Mouse (Mus musculus): ENCODE measurements around the gene Steap3.

The Steap3 gene

GRCm38 (mm10) chr1:120220841-120221240 lies 51.7 kb downstream of the Steap3 start:
- in situ Hi-C loops (cut with MboI; ENCODE audit: low pct_unique_long_range_greater_than_20kb in 1 of 2, low sequenced_read_pairs in 2 of 2, unreplicated experiment in 1 of 2) = loop anchor here in 1 of 2 experiments (25.0 kb wide), 1 partner anchor 316 kb away; no protein-coding TSS in a partner anchor

GRCm38 (mm10) chr1:120208502-120209230 lies 63.8 kb downstream of the Steap3 start:
- in situ Hi-C loops (cut with MboI; ENCODE audit: low pct_unique_long_range_greater_than_20kb in 1 of 2, low sequenced_read_pairs in 2 of 2, unreplicated experiment in 1 of 2) = loop anchor here in 1 of 2 experiments (25.0 kb wide), 1 partner anchor 329 kb away; no protein-coding TSS in a partner anchor

GRCm38 (mm10) chr1:120207568-120207967 lies 64.9 kb downstream of the Steap3 start:
- in situ Hi-C loops (cut with MboI; ENCODE audit: low pct_unique_long_range_greater_than_20kb in 1 of 2, low sequenced_read_pairs in 2 of 2, unreplicated experiment in 1 of 2) = loop anchor here in 1 of 2 experiments (25.0 kb wide), 1 partner anchor 330 kb away; no protein-coding TSS in a partner anchor

- in situ Hi-C loops (cut with MboI; ENCODE audit: low pct_unique_long_range_greater_than_20kb in 1 of 2, low sequenced_read_pairs in 2 of 2, unreplicated experiment in 1 of 2) = loop anchor here in 1 of 2 experiments (25.0 kb wide), 1 partner anchor 332 kb away; no protein-coding TSS in a partner anchor
Measured at GRCm38 (mm10) chr1:120204834-120205233, 67.7 kb downstream of the Steap3 start.

GRCm38 (mm10) chr1:120203836-120204235 lies 68.7 kb downstream of the Steap3 start:
- in situ Hi-C loops (cut with MboI; ENCODE audit: low pct_unique_long_range_greater_than_20kb in 1 of 2, low sequenced_read_pairs in 2 of 2, unreplicated experiment in 1 of 2) = loop anchor here in 1 of 2 experiments (25.0 kb wide), 1 partner anchor 333 kb away; no protein-coding TSS in a partner anchor

- in situ Hi-C loops (cut with MboI; ENCODE audit: low pct_unique_long_range_greater_than_20kb in 1 of 2, low sequenced_read_pairs in 2 of 2, unreplicated experiment in 1 of 2) = loop anchor here in 1 of 2 experiments (25.0 kb wide), 1 partner anchor 335 kb away; no protein-coding TSS in a partner anchor
Measured at GRCm38 (mm10) chr1:120202542-120202941, 70.0 kb downstream of the Steap3 start.

- in situ Hi-C loops (cut with MboI; ENCODE audit: low pct_unique_long_range_greater_than_20kb in 1 of 2, low sequenced_read_pairs in 2 of 2, unreplicated experiment in 1 of 2) = loop anchor here in 1 of 2 experiments (25.0 kb wide), 1 partner anchor 338 kb away; no protein-coding TSS in a partner anchor
Measured at GRCm38 (mm10) chr1:120198942-120199341, 73.6 kb downstream of the Steap3 start.

- in situ Hi-C loops (cut with MboI; ENCODE audit: low pct_unique_long_range_greater_than_20kb in 1 of 2, low sequenced_read_pairs in 2 of 2, unreplicated experiment in 1 of 2) = loop anchor here in 1 of 2 experiments (25.0 kb wide), 1 partner anchor 339 kb away; no protein-coding TSS in a partner anchor
Measured at GRCm38 (mm10) chr1:120198151-120198550, 74.4 kb downstream of the Steap3 start.

- in situ Hi-C loops (cut with MboI; ENCODE audit: low pct_unique_long_range_greater_than_20kb in 1 of 2, low sequenced_read_pairs in 2 of 2, unreplicated experiment in 1 of 2) = loop anchor here in 1 of 2 experiments (25.0 kb wide), 1 partner anchor 340 kb away; no protein-coding TSS in a partner anchor
Measured at GRCm38 (mm10) chr1:120197189-120197588, 75.3 kb downstream of the Steap3 start.

GRCm38 (mm10) chr1:120196724-120197123 lies 75.8 kb downstream of the Steap3 start:
- in situ Hi-C loops (cut with MboI; ENCODE audit: low pct_unique_long_range_greater_than_20kb in 1 of 2, low sequenced_read_pairs in 2 of 2, unreplicated experiment in 1 of 2) = loop anchor here in 1 of 2 experiments (25.0 kb wide), 1 partner anchor 341 kb away; no protein-coding TSS in a partner anchor

GRCm38 (mm10) chr1:120195947-120196346 lies 76.6 kb downstream of the Steap3 start:
- in situ Hi-C loops (cut with MboI; ENCODE audit: low pct_unique_long_range_greater_than_20kb in 1 of 2, low sequenced_read_pairs in 2 of 2, unreplicated experiment in 1 of 2) = loop anchor here in 1 of 2 experiments (25.0 kb wide), 1 partner anchor 341 kb away; no protein-coding TSS in a partner anchor

GRCm38 (mm10) chr1:120193586-120193985 lies 78.9 kb downstream of the Steap3 start:
- in situ Hi-C loops (cut with MboI; ENCODE audit: low pct_unique_long_range_greater_than_20kb in 1 of 2, low sequenced_read_pairs in 2 of 2, unreplicated experiment in 1 of 2) = loop anchor here in 1 of 2 experiments (25.0 kb wide), 1 partner anchor 344 kb away; no protein-coding TSS in a partner anchor

GRCm38 (mm10) chr1:120192321-120192720 lies 80.2 kb downstream of the Steap3 start:
- in situ Hi-C loops (cut with MboI; ENCODE audit: low pct_unique_long_range_greater_than_20kb in 1 of 2, low sequenced_read_pairs in 2 of 2, unreplicated experiment in 1 of 2) = loop anchor here in 1 of 2 experiments (25.0 kb wide), 1 partner anchor 345 kb away; no protein-coding TSS in a partner anchor

- in situ Hi-C loops (cut with MboI; ENCODE audit: low pct_unique_long_range_greater_than_20kb in 1 of 2, low sequenced_read_pairs in 2 of 2, unreplicated experiment in 1 of 2) = loop anchor here in 1 of 2 experiments (25.0 kb wide), 1 partner anchor 346 kb away; no protein-coding TSS in a partner anchor
Measured at GRCm38 (mm10) chr1:120190946-120191345, 81.6 kb downstream of the Steap3 start.

GRCm38 (mm10) chr1:120190300-120190699 lies 82.2 kb downstream of the Steap3 start:
- in situ Hi-C loops (cut with MboI; ENCODE audit: low pct_unique_long_range_greater_than_20kb in 1 of 2, low sequenced_read_pairs in 2 of 2, unreplicated experiment in 1 of 2) = loop anchor here in 1 of 2 experiments (25.0 kb wide), 1 partner anchor 347 kb away; no protein-coding TSS in a partner anchor

- in situ Hi-C loops (cut with MboI; ENCODE audit: low pct_unique_long_range_greater_than_20kb in 1 of 2, low sequenced_read_pairs in 2 of 2, unreplicated experiment in 1 of 2) = loop anchor here in 1 of 2 experiments (25.0 kb wide), 1 partner anchor 348 kb away; no protein-coding TSS in a partner anchor
Measured at GRCm38 (mm10) chr1:120189206-120189605, 83.3 kb downstream of the Steap3 start.

GRCm38 (mm10) chr1:120187059-120187458 lies 85.4 kb downstream of the Steap3 start:
- in situ Hi-C loops (cut with MboI; ENCODE audit: low pct_unique_long_range_greater_than_20kb in 1 of 2, low sequenced_read_pairs in 2 of 2, unreplicated experiment in 1 of 2) = loop anchor here in 1 of 2 experiments (25.0 kb wide), 1 partner anchor 350 kb away; no protein-coding TSS in a partner anchor

- in situ Hi-C loops (cut with MboI; ENCODE audit: low pct_unique_long_range_greater_than_20kb in 1 of 2, low sequenced_read_pairs in 2 of 2, unreplicated experiment in 1 of 2) = loop anchor here in 1 of 2 experiments (25.0 kb wide), 1 partner anchor 351 kb away; no protein-coding TSS in a partner anchor
Measured at GRCm38 (mm10) chr1:120186655-120187054, 85.8 kb downstream of the Steap3 start.

- in situ Hi-C loops (cut with MboI; ENCODE audit: low pct_unique_long_range_greater_than_20kb in 1 of 2, low sequenced_read_pairs in 2 of 2, unreplicated experiment in 1 of 2) = loop anchor here in 1 of 2 experiments (25.0 kb wide), 1 partner anchor 351 kb away; no protein-coding TSS in a partner anchor
Measured at GRCm38 (mm10) chr1:120186204-120186603, 86.3 kb downstream of the Steap3 start.
